Mouse (Mus musculus): ENCODE measurements around the gene Zfp961.
A peak's percentile ranks its signal among the peaks of the same experiment; 100 is the strongest.
"Not testable (repeated sequence)": the region's sequence is repeated elsewhere in the genome, so short reads cannot be mapped to it uniquely, and the experiment has no call there.

Gene Zfp961

DNA sequence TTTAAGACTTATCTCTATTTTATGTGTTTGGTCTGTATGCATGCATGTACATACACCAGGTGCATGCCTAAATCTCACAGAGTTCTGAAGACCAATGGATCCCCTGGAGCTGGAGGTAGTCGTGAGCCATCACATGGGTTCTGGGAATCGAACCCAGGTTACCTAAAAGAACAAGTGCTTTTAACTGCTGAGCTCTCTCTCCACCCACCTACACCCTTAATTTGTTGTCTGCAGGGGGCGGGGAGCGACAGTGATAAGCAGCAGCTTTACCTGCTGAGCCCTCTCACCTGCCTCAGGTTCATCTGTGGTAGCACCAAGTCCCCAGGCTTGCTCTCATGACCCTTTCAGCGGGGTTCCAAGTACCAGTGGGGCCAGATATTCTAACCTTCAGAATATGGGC is 11.0 kb downstream of the Zfp961 start:
- no peak for DNase-seq (ENCODE audit: low read depth, low spot score)

- DNase-seq (ENCODE audit: low read depth, low spot score) = no peak
These were observed 13.2 kb downstream of the Zfp961 start for GRCm38 (mm10) chr8:71964051-71964450.

DNA sequence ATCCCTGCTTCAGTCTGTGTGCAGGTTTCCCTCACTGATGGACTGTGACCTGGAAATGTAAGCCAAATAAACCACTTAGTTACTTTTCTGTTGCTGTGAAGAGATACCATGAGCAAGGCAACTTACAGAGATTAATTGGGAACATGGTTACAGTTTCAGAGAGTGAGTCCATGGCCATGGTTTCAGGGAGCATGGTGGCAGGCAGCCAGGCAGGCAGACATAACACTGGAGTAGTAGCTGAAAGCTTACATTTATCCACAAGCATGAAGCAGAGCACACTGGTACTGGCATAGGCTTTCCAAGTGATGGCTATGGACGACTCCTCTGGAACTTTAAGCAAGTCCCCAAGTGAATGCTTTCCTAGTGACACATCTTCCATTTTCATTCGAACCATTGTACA is 14.3 kb downstream of the Zfp961 start:
- DNase-seq (ENCODE audit: low read depth, low spot score) = no peak

DNA sequence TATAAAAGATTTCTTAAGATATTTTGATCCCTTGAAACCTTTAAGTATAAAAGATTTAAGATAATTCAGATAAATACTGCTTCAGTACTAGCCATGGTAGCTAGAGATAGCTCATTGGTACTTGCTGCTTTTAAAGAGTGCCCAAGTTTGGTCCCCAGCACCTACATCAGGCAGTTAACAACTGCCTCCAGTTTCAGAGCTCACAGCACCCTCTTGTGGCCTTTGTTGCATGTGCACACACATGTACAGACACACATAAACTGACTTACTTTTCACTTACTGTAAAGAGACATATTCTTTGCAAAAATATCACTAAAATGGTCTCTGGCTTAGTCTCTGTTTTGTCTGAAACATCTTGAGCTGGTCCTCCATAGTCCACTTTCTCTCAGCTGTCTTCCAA is 15.6 kb downstream of the Zfp961 start:
- DNase-seq (ENCODE audit: low read depth, low spot score) = no peak

- DNase-seq (ENCODE audit: low read depth, low spot score) = no peak
These were observed 16.4 kb downstream of the Zfp961 start for GRCm38 (mm10) chr8:71967261-71967660.

GRCm38 (mm10) chr8:71968100-71968499 is 17.3 kb downstream of the Zfp961 start:
- DNase-seq (ENCODE audit: low read depth, low spot score) = no peak

DNA sequence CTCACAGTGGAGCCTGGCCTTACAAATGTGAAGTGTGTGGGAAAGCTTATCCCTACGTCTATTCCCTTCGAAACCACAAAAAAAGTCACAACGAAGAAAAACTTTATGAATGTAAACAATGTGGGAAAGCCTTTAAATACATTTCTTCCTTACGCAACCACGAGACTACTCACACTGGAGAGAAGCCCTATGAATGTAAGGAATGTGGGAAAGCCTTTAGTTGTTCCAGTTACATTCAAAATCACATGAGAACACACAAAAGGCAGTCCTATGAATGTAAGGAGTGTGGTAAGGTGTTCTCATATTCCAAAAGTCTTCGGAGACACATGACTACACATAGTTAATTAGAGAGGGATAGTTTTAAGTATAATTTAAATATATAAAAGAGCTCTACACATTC is 17.8 kb downstream of the Zfp961 start:
- no peak for DNase-seq (ENCODE audit: low read depth, low spot score)

DNA sequence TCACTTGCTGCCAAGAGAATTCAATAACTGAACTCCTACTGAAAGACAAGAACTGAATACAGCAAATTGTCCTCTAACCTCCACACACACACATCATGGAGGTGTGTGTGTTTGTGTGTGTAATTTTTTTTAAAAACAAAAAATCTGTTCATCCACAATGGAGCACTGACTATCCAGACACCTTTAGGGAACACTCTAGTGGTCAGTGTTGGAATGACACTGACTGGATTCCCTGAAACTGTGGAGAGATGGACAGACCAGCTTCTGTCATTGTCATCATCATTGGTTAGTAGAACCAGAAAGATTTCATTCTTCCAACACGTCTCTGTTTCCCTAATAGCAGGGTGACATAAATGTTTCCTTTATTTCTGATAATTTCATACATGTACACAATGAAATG is 21.1 kb downstream of the Zfp961 start:
- DNase-seq (ENCODE audit: low read depth, low spot score) = no peak

- no peak for DNase-seq (ENCODE audit: low read depth, low spot score)
These were observed 23.4 kb downstream of the Zfp961 start for GRCm38 (mm10) chr8:71974211-71974610.

GRCm38 (mm10) chr8:71981032-71981431 is 30.2 kb downstream of the Zfp961 start:
- no peak for DNase-seq (ENCODE audit: low read depth, low spot score)

DNA sequence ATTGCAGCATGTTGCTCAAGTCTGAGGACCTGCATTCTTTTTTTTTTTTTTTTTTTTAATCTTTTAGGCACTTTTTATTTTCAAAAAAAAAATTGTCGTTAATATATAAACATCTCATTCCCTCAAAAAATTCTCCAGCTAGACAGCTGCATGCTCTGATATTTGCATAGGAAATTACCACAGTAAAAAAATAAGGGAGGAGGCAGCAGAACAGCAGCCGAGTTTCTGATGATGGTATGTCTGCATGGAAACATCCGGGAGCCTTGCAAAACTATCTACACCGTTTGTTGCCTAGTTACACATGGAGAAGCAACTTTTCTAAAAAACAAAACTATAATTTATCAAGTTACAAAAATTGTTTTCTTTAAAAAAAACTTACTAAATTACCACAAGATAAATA is 30.6 kb downstream of the Zfp961 start:
- no peak for DNase-seq (ENCODE audit: low read depth, low spot score)

- DNase-seq (ENCODE audit: low read depth, low spot score) = peak; percentile 74
These were observed 33.8 kb downstream of the Zfp961 start for GRCm38 (mm10) chr8:71984601-71985000.

DNA sequence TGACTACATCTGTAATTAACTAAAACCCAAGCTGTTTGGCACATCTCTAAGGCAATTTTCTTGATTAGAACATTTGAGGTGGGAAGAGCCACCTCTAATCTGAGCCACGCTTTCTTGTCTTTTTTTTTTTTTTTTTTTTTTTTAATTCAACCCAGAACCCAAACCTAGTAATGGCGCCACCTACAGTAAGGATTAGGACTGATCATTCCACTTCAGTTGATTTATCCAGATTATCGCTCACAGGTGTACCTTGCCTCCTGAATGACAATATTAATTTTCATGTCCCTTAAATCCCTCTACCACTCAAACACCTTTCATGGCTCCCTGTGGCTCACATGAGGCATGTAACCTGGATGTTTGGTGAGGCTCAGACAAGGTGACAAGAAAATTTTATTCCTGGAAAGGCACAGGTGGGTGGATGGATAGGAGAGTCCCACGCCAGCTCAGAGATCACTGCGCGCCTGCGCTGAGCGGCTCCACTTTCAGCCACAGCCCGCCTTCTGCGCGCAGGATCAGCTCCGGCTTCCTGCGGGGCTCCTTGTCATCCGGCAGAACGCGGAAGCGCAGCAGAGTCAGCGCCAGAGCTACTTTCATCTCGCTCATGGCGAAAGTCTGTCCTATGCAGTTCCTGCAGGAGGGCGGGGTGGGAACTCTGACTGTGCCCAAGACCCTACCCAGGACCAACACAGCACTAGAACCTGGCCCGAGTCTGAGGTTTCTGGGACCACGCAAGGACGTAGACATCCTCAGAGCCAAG is 37.5 kb downstream of the Zfp961 start:
- peak; percentile 51 for DNase-seq (ENCODE audit: low read depth, low spot score)

DNA sequence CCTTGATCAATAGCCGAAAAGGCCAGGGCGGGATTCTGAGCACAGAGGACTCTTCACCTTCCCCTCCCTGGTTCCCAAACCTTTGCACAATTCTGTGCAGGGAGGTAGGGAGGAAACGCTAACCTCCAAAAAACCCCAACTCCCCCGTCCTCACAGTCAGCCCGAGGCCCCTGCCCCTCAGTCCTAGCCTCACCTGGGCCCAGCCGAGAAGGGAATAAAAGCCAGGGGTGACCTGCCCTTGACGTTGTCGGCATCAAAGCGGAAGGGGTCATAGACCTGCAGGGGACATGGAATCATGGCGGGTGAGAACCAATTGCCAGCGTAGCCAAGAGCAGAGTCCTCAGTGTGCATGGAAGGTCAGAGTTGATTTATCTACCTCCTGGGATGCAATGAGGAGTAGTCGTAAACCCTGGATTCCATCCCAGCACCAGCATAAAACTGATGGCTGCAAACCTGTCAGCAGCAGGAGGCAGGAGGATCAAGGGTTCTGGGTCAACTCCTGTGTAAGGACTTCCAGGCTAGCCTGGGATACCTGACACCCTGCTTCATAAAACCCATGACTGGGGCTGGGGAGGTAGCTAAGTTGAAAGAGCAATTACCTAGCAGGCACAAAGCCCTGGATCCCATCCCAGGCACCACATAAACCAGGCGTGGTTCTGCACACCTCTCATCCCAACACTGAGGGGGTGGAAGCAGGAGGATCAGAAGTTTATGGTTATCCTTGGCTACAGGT is 38.2 kb downstream of the Zfp961 start:
- no peak for DNase-seq (ENCODE audit: low read depth, low spot score)

DNA sequence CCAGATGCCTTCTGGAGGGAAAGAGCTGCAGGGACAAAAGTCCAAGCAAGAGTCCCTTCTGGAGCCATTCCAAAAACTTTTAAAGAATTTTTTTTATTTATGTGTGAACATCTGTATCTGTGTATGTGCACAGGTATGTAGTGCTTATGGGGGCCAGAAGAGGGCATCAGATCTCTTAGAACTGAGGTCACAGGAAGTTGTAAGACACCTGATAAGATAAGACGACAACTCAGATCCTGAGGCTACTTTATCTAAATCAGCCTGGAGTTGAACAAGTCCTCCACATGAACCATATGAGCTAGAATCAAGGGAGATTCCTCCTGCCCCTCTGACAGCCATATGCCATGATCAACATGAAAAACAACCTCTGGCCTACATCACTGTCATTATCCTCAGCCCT is 48.6 kb downstream of the Zfp961 start:
- DNase-seq (ENCODE audit: low read depth, low spot score) = no peak

DNA sequence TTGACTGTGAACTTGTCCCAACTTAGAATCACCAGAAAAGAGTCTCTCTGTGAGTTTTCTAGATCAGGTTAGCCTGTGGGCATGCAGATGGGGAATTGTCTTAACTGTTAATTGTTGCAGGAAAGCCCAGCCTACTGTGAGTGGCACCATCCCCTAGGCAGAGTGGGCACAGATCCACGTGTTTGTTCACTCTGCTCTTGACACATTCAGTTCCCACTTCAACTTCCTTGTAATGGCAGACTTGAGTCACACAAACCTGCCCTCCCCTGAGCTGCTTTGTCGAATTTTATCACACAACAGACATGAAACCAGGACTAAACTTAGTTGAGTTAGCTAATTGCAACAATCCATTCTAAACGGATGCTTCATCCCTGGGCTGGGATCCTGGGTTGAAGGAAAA is 49.4 kb downstream of the Zfp961 start:
- DNase-seq (ENCODE audit: low read depth, low spot score) = no peak

- no peak for DNase-seq (ENCODE audit: low read depth, low spot score)
These were observed 52.1 kb downstream of the Zfp961 start for GRCm38 (mm10) chr8:72002942-72003341.

- DNase-seq (ENCODE audit: low read depth, low spot score) = no peak
These were observed 55.1 kb downstream of the Zfp961 start for GRCm38 (mm10) chr8:72005912-72006311.

DNA sequence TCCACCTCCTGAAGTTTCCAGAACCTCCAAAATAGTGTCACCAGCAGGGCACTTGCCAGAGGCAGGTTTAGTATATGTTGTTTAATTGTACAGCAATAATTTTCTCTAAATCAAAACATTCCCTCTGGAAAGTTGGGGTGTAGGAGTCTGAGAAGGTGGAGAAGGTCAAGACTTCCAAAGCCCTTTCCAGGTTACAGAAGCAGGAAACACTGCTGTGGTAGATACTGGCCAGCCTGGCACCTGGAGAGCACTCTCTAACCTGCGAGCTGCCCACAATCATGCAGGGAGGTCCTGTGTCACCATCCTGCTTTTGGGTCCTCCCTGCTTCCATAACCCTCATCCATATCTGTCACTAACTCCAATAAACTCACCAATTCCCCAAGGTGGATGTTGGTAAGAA is 55.9 kb downstream of the Zfp961 start:
- no peak for DNase-seq (ENCODE audit: low read depth, low spot score)

DNA sequence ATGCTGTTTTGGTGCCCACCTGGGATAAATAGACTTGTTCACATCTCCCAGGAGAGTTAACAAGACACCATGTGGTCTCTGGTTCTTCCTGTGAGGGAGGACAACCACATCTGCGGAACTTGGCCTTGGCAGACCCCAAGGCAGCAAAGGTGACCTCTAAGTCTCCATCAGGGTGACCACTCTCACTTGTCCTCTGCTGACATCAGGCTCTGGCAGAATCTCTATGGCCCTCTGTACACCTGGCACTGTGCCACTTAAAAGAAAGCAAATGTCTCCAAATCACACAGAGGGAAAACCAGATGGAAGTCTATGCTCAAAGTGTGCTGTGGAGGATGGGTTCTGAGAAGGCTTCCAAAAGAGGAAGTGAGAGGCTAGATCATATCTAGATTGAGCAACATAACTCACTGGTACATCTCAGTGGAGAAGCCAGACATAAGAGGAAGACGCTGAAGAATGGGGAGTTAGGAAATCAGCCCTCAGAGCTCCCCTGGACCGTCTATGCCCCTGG is 57.4 kb downstream of the Zfp961 start:
- no peak for DNase-seq (ENCODE audit: low read depth, low spot score)

DNA sequence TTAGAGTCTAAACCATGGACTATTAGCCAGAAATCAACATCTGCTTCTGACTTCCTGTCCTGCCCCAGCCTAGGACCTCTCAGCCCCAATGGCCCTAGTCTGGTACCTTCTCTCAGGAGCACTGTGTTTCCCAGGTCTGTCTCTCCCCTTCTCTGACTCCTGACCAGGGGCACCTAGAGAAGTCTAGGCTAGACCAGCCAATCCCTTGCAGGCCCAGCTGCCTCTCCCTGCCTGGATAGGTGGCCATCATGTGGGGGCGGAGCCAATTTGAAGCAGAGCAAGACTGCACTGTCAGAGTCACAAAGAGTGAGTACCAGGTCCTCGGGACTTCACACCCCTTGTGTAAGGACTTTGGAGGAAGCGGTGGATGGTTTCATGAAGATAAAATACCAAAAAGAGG is 58.6 kb downstream of the Zfp961 start, which contains the start of gene Cyp4f18:
TSS of gene Cyp4f18 (minus strand) at position 154 of the 400 bp plus-strand sequence.
- DNase-seq (ENCODE audit: low read depth, low spot score) = no peak

DNA sequence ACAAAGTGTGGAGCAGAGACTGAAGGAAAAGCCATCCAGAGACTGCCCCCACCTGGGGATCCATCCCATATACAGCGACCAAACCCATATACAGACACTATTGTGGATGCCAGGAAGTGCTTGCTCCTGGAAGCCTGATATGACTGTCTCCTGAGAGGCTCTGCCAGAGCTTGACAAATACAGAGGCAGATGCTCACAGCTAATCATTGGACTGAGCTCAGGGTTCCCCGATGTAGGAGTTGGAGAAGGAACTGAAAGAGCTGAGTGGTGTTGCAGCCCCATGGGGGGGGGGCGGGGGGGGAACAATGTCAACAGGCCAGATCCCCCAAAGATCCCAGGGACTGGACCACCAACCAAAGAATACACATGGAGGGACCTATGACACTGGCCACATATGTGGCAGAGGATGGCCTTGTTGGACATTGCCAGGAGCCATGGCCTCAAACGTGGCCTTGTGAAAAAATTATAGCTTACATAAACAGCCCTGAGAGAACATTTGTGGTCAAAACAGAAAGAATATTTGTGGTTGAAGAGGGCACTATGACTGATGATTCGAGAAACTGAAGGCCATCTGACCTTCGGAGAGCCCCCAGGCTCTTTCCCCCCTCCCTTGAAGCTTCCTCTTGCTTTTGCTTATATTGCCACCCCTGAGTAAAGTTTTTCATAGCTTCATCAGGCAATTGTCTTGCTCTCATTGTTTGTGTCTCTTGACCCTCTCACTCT is 62.8 kb downstream of the Zfp961 start:
- not testable (repeated sequence) for DNase-seq (ENCODE audit: low read depth, low spot score)
